Mouse (Mus musculus): ENCODE measurements at regions not wholly inside any gene's neighbourhood (a gene's known extent, or its start where the extent isn't known, plus 50 kb on each side); places are given as distances from the start of the nearest gene placed in this dataset.
"Not testable (repeated sequence)": the region's sequence is repeated elsewhere in the genome, so short reads cannot be mapped to it uniquely, and the experiment has no call there.

- ATAC-seq (replicated peaks; ENCODE audit: low read depth, poor library complexity, severe bottlenecking): not testable (repeated sequence)
Measured at GRCm38 (mm10) chr7:62572316-62572715, 108.0 kb upstream of the Peg12 start.

- peak; percentile 39 for ATAC-seq (replicated peaks; ENCODE audit: low read depth, poor library complexity, severe bottlenecking)
Measured at GRCm38 (mm10) chr7:62571759-62572158, 107.4 kb upstream of the Peg12 start.

DNA sequence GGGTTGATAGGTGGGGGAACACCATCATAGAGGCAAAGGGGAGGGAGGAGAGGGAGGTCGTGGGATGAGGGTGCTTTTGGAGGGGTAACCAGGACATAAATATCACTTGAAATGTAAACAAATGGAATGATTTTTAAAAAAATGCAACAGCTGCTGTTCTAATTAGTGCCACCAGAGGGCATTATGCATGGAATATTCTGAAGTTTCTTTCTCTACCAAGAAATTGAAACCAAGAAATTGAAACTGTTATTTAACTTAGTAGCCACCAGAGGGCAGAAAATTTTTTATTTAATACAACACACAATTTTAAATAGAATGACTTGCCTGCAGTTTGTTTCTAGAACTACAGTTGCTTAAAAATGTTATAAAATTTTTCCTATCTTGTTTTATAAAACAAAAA lies 77.9 kb upstream of the Peg12 start:
- 0 out of 2 replicates have a peak, but pooled peaks have one; percentile 52 for ATAC-seq (replicated peaks; ENCODE audit: low read depth, poor library complexity, severe bottlenecking)
